Mouse (Mus musculus): ENCODE data around the gene Olfr1358. TPM values are rescaled to one million over a fixed set of nuclear protein-coding genes. Genes with fewer than 3 reads are reported as not detected.

Gene Olfr1358
- polyA plus RNA-seq, 1 experiment from 2014 or later, result not detected

- H3K4me2 ChIP-seq (ENCODE audit: low read depth, low read length), result no peak overlapping the region
- WGBS, result 58% methylated on average over 4 of the region's 4 CpGs
- no peaks in the 10 kb centered on the region for H3K4me1 ChIP-seq (ENCODE audit: control insufficient read depth, insufficient read depth, low read length)
- no peaks in the 10 kb centered on the region for H3K27me3 ChIP-seq (ENCODE audit: control insufficient read depth, insufficient read depth, low read length)
- ATAC-seq (ENCODE audit: insufficient read depth, low FRiP score), result no peak
- H3K4me3 ChIP-seq (replicated peaks; ENCODE audit: low read length), result no peak overlapping the region
- H3K36me3 ChIP-seq (ENCODE audit: control insufficient read depth, insufficient read depth, low read length), result no peaks in the 10 kb centered on the region
- no peak overlapping the region for H3K9ac ChIP-seq (ENCODE audit: low read length)
- H3K27ac ChIP-seq (ENCODE audit: low read length), result no peak overlapping the region
- H3K9me3 ChIP-seq (replicated peaks; ENCODE audit: control insufficient read depth, low read length), result no peaks in the 10 kb centered on the region
Observed at GRCm38 (mm10) chr10:78525511-78525910, 8.3 kb downstream of the Olfr1358 start.

- H3K4me2 ChIP-seq (ENCODE audit: low read depth, low read length), result no peak overlapping the region
- H3K9ac ChIP-seq (ENCODE audit: low read length), result no peak overlapping the region
- no peak overlapping the region for H3K27ac ChIP-seq (ENCODE audit: low read length)
- no peak overlapping the region for H3K4me3 ChIP-seq (replicated peaks; ENCODE audit: low read length)
- H3K4me1 ChIP-seq (ENCODE audit: control insufficient read depth, insufficient read depth, low read length), result no peaks in the 10 kb centered on the region
- no peaks in the 10 kb centered on the region for H3K36me3 ChIP-seq (ENCODE audit: control insufficient read depth, insufficient read depth, low read length)
- H3K9me3 ChIP-seq (replicated peaks; ENCODE audit: control insufficient read depth, low read length), result no peaks in the 10 kb centered on the region
- whole genome bisulfite sequencing, result 61% methylated on average over 2 of the region's 2 CpGs
- no peak for ATAC-seq (ENCODE audit: insufficient read depth, low FRiP score)
- no peaks in the 10 kb centered on the region for H3K27me3 ChIP-seq (ENCODE audit: control insufficient read depth, insufficient read depth, low read length)
Observed at GRCm38 (mm10) chr10:78540943-78541342, 23.7 kb downstream of the Olfr1358 start.

DNA sequence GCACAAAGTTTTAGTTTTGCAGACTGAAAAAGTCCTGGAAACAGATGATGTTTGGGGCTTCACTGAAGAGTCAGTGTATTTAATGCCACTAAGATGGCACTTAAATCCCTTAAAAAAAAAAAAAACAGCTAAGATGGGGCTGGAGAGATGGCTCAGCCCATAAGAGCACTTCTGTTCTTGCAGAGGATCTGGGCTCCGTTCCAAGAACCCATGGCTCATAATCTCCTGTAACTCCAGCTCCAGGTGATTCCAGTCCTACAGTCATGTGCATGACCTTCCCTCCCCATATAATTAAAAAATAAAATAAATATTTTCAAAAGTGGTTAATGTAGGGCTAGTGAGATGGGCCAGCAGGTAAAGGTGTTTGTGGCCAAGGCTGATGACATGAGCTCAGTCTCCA, 47.8 kb downstream of the Olfr1358 start:
- no peak overlapping the region for H3K4me2 ChIP-seq (ENCODE audit: low read depth, low read length)
- ATAC-seq (ENCODE audit: insufficient read depth, low FRiP score), result no peak
- 56% methylated on average over 1 of the region's 1 CpGs for WGBS

GRCm38 (mm10) chr10:78569191-78569590, 52.0 kb downstream of the Olfr1358 start:
- no peak overlapping the region for H3K27ac ChIP-seq (ENCODE audit: low read length)
- no peak overlapping the region for H3K4me2 ChIP-seq (ENCODE audit: low read depth, low read length)
- no peaks in the 10 kb centered on the region for H3K36me3 ChIP-seq (ENCODE audit: control insufficient read depth, insufficient read depth, low read length)
- no peak overlapping the region for H3K4me3 ChIP-seq (replicated peaks; ENCODE audit: low read length)
- H3K9ac ChIP-seq (ENCODE audit: low read length), result no peak overlapping the region
- no peaks in the 10 kb centered on the region for H3K27me3 ChIP-seq (ENCODE audit: control insufficient read depth, insufficient read depth, low read length)
- no peaks in the 10 kb centered on the region for H3K9me3 ChIP-seq (replicated peaks; ENCODE audit: control insufficient read depth, low read length)
- WGBS, result 79% methylated on average over 3 of the region's 3 CpGs
- no peaks in the 10 kb centered on the region for H3K4me1 ChIP-seq (ENCODE audit: control insufficient read depth, insufficient read depth, low read length)
- ATAC-seq (ENCODE audit: insufficient read depth, low FRiP score), result no peak

More for the DNA sequence above, 47.8 kb downstream of the Olfr1358 start:
- Histone ChIP-seq H3K4me3 (replicated peaks; ENCODE audit: low read length) (no peak overlapping the region), H3K9me3 (replicated peaks; ENCODE audit: control insufficient read depth, low read length) (no peaks in the 10 kb centered on the region), H3K4me1 (ENCODE audit: control insufficient read depth, insufficient read depth, low read length) (no peaks in the 10 kb centered on the region), H3K27ac (ENCODE audit: low read length) (no peak overlapping the region), H3K9ac (ENCODE audit: low read length) (no peak overlapping the region), H3K36me3 (ENCODE audit: control insufficient read depth, insufficient read depth, low read length) (no peaks in the 10 kb centered on the region), H3K27me3 (ENCODE audit: control insufficient read depth, insufficient read depth, low read length) (no peaks in the 10 kb centered on the region)

- H3K4me3 ChIP-seq (replicated peaks; ENCODE audit: low read length), result no peak overlapping the region
- ATAC-seq (ENCODE audit: insufficient read depth, low FRiP score), result no peak
- H3K27ac ChIP-seq (ENCODE audit: low read length), result no peak overlapping the region
- no peaks in the 10 kb centered on the region for H3K27me3 ChIP-seq (ENCODE audit: control insufficient read depth, insufficient read depth, low read length)
- WGBS, result 48% methylated on average over 3 of the region's 3 CpGs
- no peaks in the 10 kb centered on the region for H3K9me3 ChIP-seq (replicated peaks; ENCODE audit: control insufficient read depth, low read length)
- H3K9ac ChIP-seq (ENCODE audit: low read length), result no peak overlapping the region
- H3K4me2 ChIP-seq (ENCODE audit: low read depth, low read length), result no peak overlapping the region
- H3K4me1 ChIP-seq (ENCODE audit: control insufficient read depth, insufficient read depth, low read length), result no peaks in the 10 kb centered on the region
- no peaks in the 10 kb centered on the region for H3K36me3 ChIP-seq (ENCODE audit: control insufficient read depth, insufficient read depth, low read length)
Observed at GRCm38 (mm10) chr10:78569686-78570085, 52.5 kb downstream of the Olfr1358 start.

Small RNA genes lying within 50 kb of the gene (microRNA-seq; reads per million reads assigned to microRNA genes)
- gene Gm27541, result not detected

Other genes starting within 250 kb of the Olfr1358 start
- gene Agpat3, start 164.9 kb upstream of the Olfr1358 start, polyA plus RNA-seq (2015; fragmentation: Nextera tagmentation; extraction: Ambion mirVana), result 24.9 and 26.7 TPM in 2 replicates
- gene Rrp1, start 104.4 kb upstream of the Olfr1358 start, polyA plus RNA-seq (2015; fragmentation: Nextera tagmentation; extraction: Ambion mirVana), result 242 and 272 TPM in 2 replicates
- gene Cstb, start 91.8 kb upstream of the Olfr1358 start, polyA plus RNA-seq (2015; fragmentation: Nextera tagmentation; extraction: Ambion mirVana), result 406 and 433 TPM in 2 replicates
- gene Pdxk, start 52.5 kb upstream of the Olfr1358 start, polyA plus RNA-seq (2015; fragmentation: Nextera tagmentation; extraction: Ambion mirVana), result 12.4 and 12.7 TPM in 2 replicates
- gene Ilvbl, start 56.9 kb downstream of the Olfr1358 start, polyA plus RNA-seq (2015; fragmentation: Nextera tagmentation; extraction: Ambion mirVana), result 58.9 and 64.6 TPM in 2 replicates
- gene Syde1, start 74.5 kb downstream of the Olfr1358 start, polyA plus RNA-seq (2015; fragmentation: Nextera tagmentation; extraction: Ambion mirVana), result 14.0 and 15.7 TPM in 2 replicates
- not detected in 2 replicates for gene Olfr1357, start 100.6 kb downstream of the Olfr1358 start, polyA plus RNA-seq (2015; fragmentation: Nextera tagmentation; extraction: Ambion mirVana)
- gene Casp14, start 200.9 kb downstream of the Olfr1358 start, polyA plus RNA-seq (2015; fragmentation: Nextera tagmentation; extraction: Ambion mirVana), result 3.0 and 4.8 TPM in 2 replicates
- not detected in 2 replicates for gene Ccdc105, start 235.6 kb downstream of the Olfr1358 start, polyA plus RNA-seq (2015; fragmentation: Nextera tagmentation; extraction: Ambion mirVana)

Data from stomach, embryonic 16.5 days (tissue).